Mouse (Mus musculus) midbrain, embryonic 12.5 days (tissue): ENCODE results near the gene Tmem239. TPM values are rescaled to one million over a fixed set of nuclear protein-coding genes. Genes with fewer than 3 reads are reported as not detected.

ENCODE experiments used
- ATAC-seq: fragments of 200-750 bp; cut with Nextera tagmentation; 2 replicates; pipeline ENCODE4 v1.8.0; 2017; ENCODE audit warnings: low read depth, moderate TSS enrichment, moderate library complexity; ENCODE audit not compliant: low FRiP score
- H3K27ac ChIP-seq: fragments of 300-500 bp; sonication (generic); replicated peaks from 2 replicates; pipeline ENCODE4 v1.5.1; 2016; ENCODE audit warnings: mild to moderate bottlenecking
- H3K27me3 ChIP-seq: fragments of 300-500 bp; sonication (generic); 2 replicates; pipeline ENCODE4 v1.6.1; 2016; ENCODE audit warnings: mild to moderate bottlenecking
- H3K36me3 ChIP-seq: fragments of 300-500 bp; sonication (generic); 2 replicates; pipeline ENCODE4 v1.6.1; 2016
- H3K4me1 ChIP-seq: fragments of 300-500 bp; sonication (generic); 2 replicates; pipeline ENCODE4 v1.6.1; 2016
- H3K4me2 ChIP-seq: fragments of 300-500 bp; sonication (generic); replicated peaks from 2 replicates; pipeline ENCODE4 v1.6.1; 2016; ENCODE audit warnings: mild to moderate bottlenecking, moderate library complexity
- H3K4me3 ChIP-seq: fragments of 300-500 bp; sonication (generic); 2 replicates; pipeline ENCODE4 v1.5.1; 2016; ENCODE audit warnings: mild to moderate bottlenecking
- H3K9ac ChIP-seq: fragments of 300-500 bp; sonication (generic); replicated peaks from 2 replicates; pipeline ENCODE4 v1.6.1; 2016; ENCODE audit warnings: mild to moderate bottlenecking, moderate library complexity
- H3K9me3 ChIP-seq: fragments of 300-500 bp; sonication (generic); 2 replicates; pipeline ENCODE4 v1.6.1; 2016; ENCODE audit warnings: mild to moderate bottlenecking
- WGBS: fragments of 180-500 bp; shearing (Covaris S2); methylation state at CpG from one replicate; pipeline ENCODE4 v1.1.7; 2016; 5-methylcytosine and 5-hydroxymethylcytosine counted together
- polyA plus RNA-seq: library from polyadenylated mRNA; unstranded; fragments of >200 nt; fragmentation: Nextera tagmentation; extraction: Ambion mirVana; gene quantifications from 2 replicates; pipeline ENCODE4 v1.2.1, GENCODE M21; 2016

Tmem239 gene
- polyA plus RNA-seq, 1 experiment from 2014 or later, result not detected

DNA sequence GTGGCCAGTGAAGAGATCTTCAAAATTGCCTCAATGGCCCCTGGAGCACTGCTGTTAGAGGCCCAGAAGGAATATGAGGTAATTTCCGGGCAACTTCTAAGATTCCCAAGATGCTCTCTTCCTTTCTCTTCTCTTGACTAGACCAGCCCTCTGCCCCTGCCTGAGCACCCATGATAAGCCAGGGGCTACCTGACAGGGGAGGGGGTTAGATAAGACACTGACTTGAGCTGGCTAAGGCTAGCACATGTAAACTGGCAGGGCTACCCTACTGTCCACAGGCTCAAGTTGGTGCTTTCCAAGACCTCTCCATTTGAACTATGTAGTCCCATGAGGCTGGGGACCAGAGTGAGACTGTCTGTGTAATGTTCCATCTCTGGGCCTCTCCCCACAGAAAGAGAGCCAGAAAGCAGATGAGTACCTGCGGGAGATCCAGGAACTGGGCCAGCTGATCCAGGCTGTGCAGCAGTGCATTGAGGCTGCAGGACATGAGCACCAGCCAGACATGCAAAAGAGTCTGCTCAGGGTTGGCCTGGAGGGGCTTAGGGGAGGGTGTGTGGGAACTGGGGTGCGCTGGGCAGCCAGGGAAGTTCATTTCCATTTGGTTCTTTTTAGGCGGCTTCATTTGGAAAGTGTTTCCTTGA lies 33.7 kb downstream of the Tmem239 start:
- 88% methylated on average over 4 of the region's 4 CpGs for WGBS
- no peaks in the 10 kb centered on the region for H3K9me3 ChIP-seq
- ATAC-seq, result no peak

GRCm38 (mm10) chr2:130442162-130442561 lies 35.9 kb downstream of the Tmem239 start:
- Histone ChIP-seq H3K4me1 (no peaks in the 10 kb centered on the region), H3K4me2 (no peak overlapping the region), H3K9me3 (no peaks in the 10 kb centered on the region), H3K27me3 (no peaks in the 10 kb centered on the region), H3K27ac (no peak overlapping the region), H3K9ac (no peak overlapping the region), H3K36me3 (peaks cover 76% of the 10 kb centered on the region), H3K4me3 (no peak overlapping the region)
- 81% methylated on average over 10 of the region's 10 CpGs for WGBS
- ATAC-seq, result no peak

More for the DNA sequence above, 33.7 kb downstream of the Tmem239 start:
- Histone ChIP-seq H3K4me2 (no peak overlapping the region), H3K4me1 (no peaks in the 10 kb centered on the region), H3K36me3 (peaks cover 77% of the 10 kb centered on the region), H3K27ac (no peak overlapping the region), H3K9ac (no peak overlapping the region), H3K4me3 (no peak overlapping the region), H3K27me3 (no peaks in the 10 kb centered on the region)

GRCm38 (mm10) chr2:130448449-130448848 lies 42.2 kb downstream of the Tmem239 start:
- Histone ChIP-seq H3K9ac (no peak overlapping the region), H3K4me1 (peaks cover 23% of the 10 kb centered on the region), H3K36me3 (peaks cover 13% of the 10 kb centered on the region), H3K9me3 (no peaks in the 10 kb centered on the region), H3K4me2 (no peak overlapping the region), H3K27ac (no peak overlapping the region), H3K4me3 (no peak overlapping the region), H3K27me3 (peaks cover 10% of the 10 kb centered on the region)
- ATAC-seq, result no peak

DNA sequence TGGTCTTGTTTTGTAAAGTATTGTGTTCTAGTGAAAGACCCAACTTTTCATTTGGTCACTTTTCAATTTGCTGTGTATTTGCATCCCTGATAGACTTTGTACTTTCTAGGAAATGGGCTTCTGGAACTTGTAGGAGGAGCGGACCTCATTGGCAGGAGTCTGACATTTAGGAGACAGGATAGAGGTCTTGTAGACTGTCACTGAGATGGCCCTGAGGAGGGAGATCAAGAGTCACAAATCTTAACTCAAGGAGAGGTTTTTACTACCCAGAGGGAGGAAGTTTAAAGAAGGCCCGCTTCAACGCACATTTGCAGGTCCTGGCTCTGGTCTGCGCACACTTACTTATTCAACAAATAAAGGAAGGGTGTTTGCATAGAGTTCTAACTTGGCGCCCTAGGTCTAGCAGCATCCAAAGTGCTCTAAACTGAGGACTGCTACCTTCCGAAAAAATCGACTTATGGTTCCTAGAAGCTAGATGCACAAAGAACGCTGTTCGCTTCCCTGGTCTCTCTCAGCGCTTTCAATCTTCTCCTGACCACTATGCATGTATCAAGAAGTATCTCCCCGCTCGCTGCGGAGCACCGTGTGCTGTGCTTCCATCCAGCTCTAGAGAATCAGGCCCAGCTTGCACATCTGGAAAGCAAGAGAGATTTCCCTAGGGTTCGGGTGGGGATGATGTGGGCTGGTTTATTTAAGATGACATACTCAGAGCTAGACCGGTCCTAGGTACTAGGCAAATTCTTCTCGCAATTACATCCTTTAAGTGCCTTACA lies 42.9 kb downstream of the Tmem239 start:
- Histone ChIP-seq H3K36me3 (peaks cover 6% of the 10 kb centered on the region; the same call in 1 of the 2 replicates), H3K9me3 (no peaks in the 10 kb centered on the region), H3K4me3 (peak overlapping the region; percentile 65), H3K27me3 (peaks cover 10% of the 10 kb centered on the region), H3K4me2 (peak overlapping the region; percentile 76), H3K4me1 (peaks cover 24% of the 10 kb centered on the region), H3K9ac (peak overlapping the region; percentile 87), H3K27ac (no peak overlapping the region)
- WGBS, result 8% methylated on average over 17 of the region's 17 CpGs
- ATAC-seq, result no peak; the same call in 1 of the 2 replicates

- H3K36me3 ChIP-seq, result 0 out of 2 replicates have a peak, but pooled peaks cover 2% of the 10 kb centered on the region
- ATAC-seq, result peak; percentile 98
- peak within 1 kb of the TSS; percentile 65 for H3K4me3 ChIP-seq
- no peaks in the 10 kb centered on the region for H3K9me3 ChIP-seq
- peaks cover 10% of the 10 kb centered on the region for H3K27me3 ChIP-seq
- WGBS, result under 1% methylated on average over 35 of the region's 50 CpGs
- peak within 1 kb of the TSS; percentile 76 for H3K4me2 ChIP-seq
- peaks cover 24% of the 10 kb centered on the region for H3K4me1 ChIP-seq
- H3K27ac ChIP-seq, result peak within 1 kb of the TSS; percentile 86
- peak within 1 kb of the TSS; percentile 87 for H3K9ac ChIP-seq
Observed at GRCm38 (mm10) chr2:130449794-130450433, 43.6 kb downstream of the Tmem239 start, which contains the start of gene Ptpra. TSS of gene Ptpra (plus strand) at chr2:130450278.

GRCm38 (mm10) chr2:130450434-130450796 lies 44.1 kb downstream of the Tmem239 start:
- Histone ChIP-seq H3K4me3 (peak overlapping the region; percentile 65), H3K9me3 (no peaks in the 10 kb centered on the region), H3K9ac (peak overlapping the region; percentile 87), H3K36me3 (no peaks in the 10 kb centered on the region), H3K27ac (peak overlapping the region; percentile 86), H3K4me1 (peaks cover 24% of the 10 kb centered on the region), H3K27me3 (peaks cover 10% of the 10 kb centered on the region), H3K4me2 (peak overlapping the region; percentile 76)
- 0% methylated on average over 16 of the region's 47 CpGs for WGBS
- ATAC-seq, result peak; percentile 86

DNA sequence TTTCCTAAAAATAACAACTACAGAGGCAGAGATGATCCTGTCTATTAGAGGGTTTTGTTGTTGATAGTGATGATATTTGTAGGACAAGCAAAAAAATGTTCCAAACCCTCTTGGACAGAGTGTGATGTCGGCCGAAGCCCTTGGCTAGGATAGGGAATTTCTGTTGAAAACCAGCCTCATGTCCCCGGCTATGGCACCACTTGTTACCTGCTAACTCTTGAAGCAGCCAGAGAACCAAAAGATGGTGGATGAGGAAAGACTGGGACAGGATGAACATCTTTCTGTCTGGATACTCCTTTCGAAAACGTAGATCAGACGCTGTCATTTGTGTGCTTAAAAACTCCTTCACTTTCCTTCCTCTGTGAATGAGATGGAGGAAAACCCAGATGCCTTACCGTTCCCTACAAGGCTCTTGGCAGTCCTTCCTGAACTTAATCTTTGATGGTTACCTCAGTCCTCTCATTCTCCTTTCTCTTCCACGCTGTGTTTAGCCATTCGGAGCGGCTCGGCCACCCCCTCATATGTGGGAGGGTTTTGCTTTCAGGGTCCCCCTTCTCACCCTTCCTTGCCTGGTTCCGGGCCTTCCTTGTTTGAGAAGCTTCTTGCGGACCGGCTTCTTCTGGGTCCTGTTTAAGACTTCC lies 44.9 kb downstream of the Tmem239 start:
- WGBS, result 67% methylated on average over 14 of the region's 14 CpGs
- Histone ChIP-seq H3K27ac (no peak overlapping the region), H3K4me1 (peaks cover 26% of the 10 kb centered on the region), H3K9me3 (no peaks in the 10 kb centered on the region), H3K36me3 (no peaks in the 10 kb centered on the region), H3K4me3 (peak overlapping the region; percentile 65), H3K9ac (peak overlapping the region; percentile 87), H3K27me3 (peaks cover 10% of the 10 kb centered on the region), H3K4me2 (peak overlapping the region; percentile 76)
- ATAC-seq, result no peak

DNA sequence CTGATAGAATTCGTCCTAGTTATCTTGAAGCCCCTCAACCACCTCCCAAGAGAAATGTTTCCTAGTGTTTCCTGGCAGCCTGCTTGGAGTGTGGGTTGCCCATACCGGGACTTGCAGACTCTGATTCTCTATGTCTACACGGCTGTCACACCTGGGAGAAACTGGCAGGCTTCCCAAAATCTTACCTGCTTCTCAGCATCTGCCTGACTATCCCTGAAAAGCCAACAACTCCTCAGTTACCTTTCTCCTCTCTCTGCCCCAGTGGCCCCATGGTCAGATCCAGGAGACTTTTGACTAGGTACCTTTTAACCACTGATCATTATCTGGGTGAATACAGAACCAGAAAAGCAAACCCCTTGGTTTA lies 45.4 kb downstream of the Tmem239 start:
- no peaks in the 10 kb centered on the region for H3K9me3 ChIP-seq
- peaks cover 10% of the 10 kb centered on the region for H3K27me3 ChIP-seq
- H3K36me3 ChIP-seq, result no peaks in the 10 kb centered on the region
- no peak for ATAC-seq
- peak overlapping the region; percentile 76 for H3K4me2 ChIP-seq
- H3K4me1 ChIP-seq, result peaks cover 26% of the 10 kb centered on the region
- peak overlapping the region; percentile 65; the same call in 1 of the 2 replicates for H3K4me3 ChIP-seq
- peak overlapping the region; percentile 87; the same call in 1 of the 2 replicates for H3K9ac ChIP-seq
- WGBS, result 82% methylated on average over 3 of the region's 3 CpGs
- no peak overlapping the region for H3K27ac ChIP-seq

- Histone ChIP-seq H3K9me3 (no peaks in the 10 kb centered on the region), H3K9ac (no peak overlapping the region), H3K36me3 (no peaks in the 10 kb centered on the region), H3K27me3 (peaks cover 10% of the 10 kb centered on the region), H3K27ac (no peak overlapping the region), H3K4me2 (no peak overlapping the region), H3K4me3 (no peak overlapping the region), H3K4me1 (peaks cover 26% of the 10 kb centered on the region)
- 62% methylated on average over 2 of the region's 2 CpGs for WGBS
- no peak for ATAC-seq
Observed at GRCm38 (mm10) chr2:130452266-130452665, 46.0 kb downstream of the Tmem239 start.

DNA sequence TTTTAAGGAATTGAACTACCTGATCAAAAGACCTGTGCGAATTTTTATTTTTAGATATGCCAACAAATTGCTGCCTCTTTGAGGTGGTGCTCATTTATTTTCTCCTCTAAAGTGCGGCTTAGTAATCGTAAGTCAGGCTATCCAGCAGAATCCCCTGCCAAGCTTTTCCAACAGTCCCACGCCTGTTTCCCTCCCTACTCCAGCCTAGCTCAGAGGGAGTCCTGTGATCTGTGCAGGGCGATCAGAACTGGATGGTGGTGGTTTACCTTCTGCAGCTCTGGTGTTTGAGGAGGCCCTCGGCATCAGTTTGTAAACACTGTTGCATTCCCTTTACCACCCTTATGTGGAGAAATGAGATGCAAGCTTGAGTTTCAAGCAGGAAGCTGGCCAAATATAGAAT lies 47.1 kb downstream of the Tmem239 start:
- WGBS, result 70% methylated on average over 6 of the region's 6 CpGs
- no peak overlapping the region for H3K4me3 ChIP-seq
- no peaks in the 10 kb centered on the region for H3K36me3 ChIP-seq
- ATAC-seq, result no peak
- H3K4me2 ChIP-seq, result no peak overlapping the region
- peaks cover 5% of the 10 kb centered on the region for H3K27me3 ChIP-seq
- H3K27ac ChIP-seq, result no peak overlapping the region
- no peaks in the 10 kb centered on the region for H3K9me3 ChIP-seq
- H3K9ac ChIP-seq, result no peak overlapping the region
- H3K4me1 ChIP-seq, result peaks cover 26% of the 10 kb centered on the region

DNA sequence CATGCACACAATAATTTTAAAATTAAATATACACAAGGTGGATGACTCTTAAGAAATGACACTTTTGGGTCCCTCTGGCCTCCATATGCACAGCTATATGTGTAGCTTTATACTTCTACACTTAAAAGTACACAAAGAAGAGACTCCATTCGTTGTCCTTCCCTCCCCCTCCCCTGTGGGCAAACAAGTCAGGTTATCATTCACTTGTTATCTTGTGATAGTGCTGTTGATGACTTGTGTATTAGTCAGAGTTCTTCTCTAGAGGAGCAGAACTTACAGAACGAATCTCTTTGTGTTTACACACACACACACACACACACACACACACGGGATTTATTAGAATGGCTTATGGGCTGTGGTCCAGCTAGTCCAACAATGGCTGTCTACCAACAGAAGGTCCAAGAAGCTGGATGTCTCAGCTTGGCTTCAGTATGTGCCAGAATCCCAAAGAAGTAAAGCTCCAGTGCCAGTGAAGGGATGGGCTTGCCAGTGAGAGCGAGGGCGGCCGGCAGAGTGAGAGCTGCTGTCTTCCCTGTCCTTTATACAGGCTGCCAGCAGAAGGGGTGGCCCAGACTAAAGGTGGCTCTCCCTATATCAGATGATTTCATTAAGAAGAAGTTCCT lies 48.6 kb downstream of the Tmem239 start:
- no peak for ATAC-seq
- no peaks in the 10 kb centered on the region for H3K36me3 ChIP-seq
- no peaks in the 10 kb centered on the region for H3K9me3 ChIP-seq
- WGBS, result 90% methylated on average over 6 of the region's 6 CpGs
- no peak overlapping the region for H3K9ac ChIP-seq
- no peak overlapping the region for H3K27ac ChIP-seq
- H3K27me3 ChIP-seq, result no peaks in the 10 kb centered on the region
- no peak overlapping the region for H3K4me3 ChIP-seq
- H3K4me1 ChIP-seq, result peaks cover 19% of the 10 kb centered on the region
- H3K4me2 ChIP-seq, result no peak overlapping the region
